Mouse (Mus musculus): ENCODE results near the gene Cers3. TPM values are rescaled to one million over a fixed set of nuclear protein-coding genes. Genes with fewer than 3 reads are reported as not detected.

Cers3 gene
- total RNA-seq (2023): 0.63 TPM in 1 of 2 replicates, not detected in the other

GRCm38 (mm10) chr7:66743377-66743781 lies at the start of gene Cers3:
TSS of gene Cers3 (plus strand) at chr7:66743504.

GRCm38 (mm10) chr7:66839463-66840007 lies 96.2 kb downstream of the Cers3 start, which contains the start of gene Adamts17:
TSS of gene Adamts17 (plus strand) at chr7:66839735.

Other genes starting within 250 kb of the Cers3 start
- 51.2 and 79.0 TPM in 2 replicates for gene Asb7, start 53.9 kb upstream of the Cers3 start, total RNA-seq (2023)
- 19.8 and 22.4 TPM in 2 replicates for gene Lins1, start 53.6 kb upstream of the Cers3 start, total RNA-seq (2023)
- gene Adamts17, start 96.2 kb downstream of the Cers3 start, total RNA-seq (2023): not detected in 2 replicates

Measured in neutrophil, adult 65 days (primary cell).